Mouse (Mus musculus) thymus, adult 2 months (tissue): ENCODE measurements around the gene Twist1.

ENCODE experiments used
- CTCF ChIP-seq: fragments of 200-500 bp; IDR thresholded peaks from 2 replicates; pipeline ENCODE4 v1.5.1; 2012; ENCODE audit warnings: mild to moderate bottlenecking, control low read depth, low read length, moderate library complexity, borderline replicate concordance; ENCODE audit not compliant: control insufficient read depth, poor library complexity, insufficient read depth; ENCODE audit errors: extremely low read depth
- POLR2A ChIP-seq: fragments of 200-500 bp; IDR thresholded peaks from 2 replicates; pipeline ENCODE4 v1.6.1; 2012; ENCODE audit warnings: mild to moderate bottlenecking, low read length, control low read depth, moderate library complexity; ENCODE audit not compliant: control insufficient read depth, poor library complexity, insufficient read depth; ENCODE audit errors: extremely low read depth

- TF ChIP-seq CTCF = no peak
- TF ChIP-seq POLR2A = no peak
Observed at GRCm38 (mm10) chr12:33964427-33964826, 7.0 kb downstream of the Twist1 start.
